Mouse (Mus musculus) heart, embryonic 10.5 days (tissue): ENCODE data around the gene 1700037H04Rik. TPM values are rescaled to one million over a fixed set of nuclear protein-coding genes. Genes with fewer than 3 reads are reported as not detected.

Experiments used
- polyA plus RNA-seq: library from polyadenylated mRNA; unstranded; fragments of >200 nt; fragmentation: Nextera tagmentation; extraction: Ambion mirVana; gene quantifications from 2 replicates; pipeline ENCODE4 v1.2.1, GENCODE M21; 2016

Gene 1700037H04Rik
- polyA plus RNA-seq, 1 experiment from 2014 or later, result 82.6 TPM

Other genes with a start within 250 kb of the 1700037H04Rik start
- gene Gfra4, start 117.0 kb downstream of the 1700037H04Rik start, polyA plus RNA-seq, result 3.3 and 4.9 TPM in 2 replicates
- 4.2 and 6.5 TPM in 2 replicates for gene Adam33, start 96.3 kb downstream of the 1700037H04Rik start, polyA plus RNA-seq
- 0.05 and 0.08 TPM in 2 replicates for gene Siglec1, start 73.3 kb downstream of the 1700037H04Rik start, polyA plus RNA-seq
- 10.0 and 10.8 TPM in 2 replicates for gene Hspa12b, start 32.8 kb downstream of the 1700037H04Rik start, polyA plus RNA-seq
- not detected in 2 replicates for gene Gm11037, start 26.6 kb downstream of the 1700037H04Rik start, polyA plus RNA-seq
- gene Cenpb, start 20.0 kb upstream of the 1700037H04Rik start, polyA plus RNA-seq, result 4.9 and 5.1 TPM in 2 replicates
- gene Cdc25b, start 26.9 kb upstream of the 1700037H04Rik start, polyA plus RNA-seq, result 27.8 and 35.9 TPM in 2 replicates
- gene Spef1, start 27.2 kb upstream of the 1700037H04Rik start, polyA plus RNA-seq, result 0.75 and 1.5 TPM in 2 replicates
- gene Ap5s1, start 47.0 kb upstream of the 1700037H04Rik start, polyA plus RNA-seq, result 23.6 and 33.3 TPM in 2 replicates
- 20.3 and 21.6 TPM in 2 replicates for gene Mavs, start 74.0 kb upstream of the 1700037H04Rik start, polyA plus RNA-seq
- gene Pank2, start 102.4 kb upstream of the 1700037H04Rik start, polyA plus RNA-seq, result 29.7 and 41.7 TPM in 2 replicates
- 2.0 and 3.0 TPM in 2 replicates for gene Rnf24, start 192.8 kb upstream of the 1700037H04Rik start, polyA plus RNA-seq